Mouse (Mus musculus) limb, embryonic 12.5 days (tissue): ENCODE measurements around the gene Hsd17b1. TPM values are rescaled to one million over a fixed set of nuclear protein-coding genes. Genes with fewer than 3 reads are reported as not detected.

Experiments
- microRNA-seq: library from miRNA; unstranded; fragments of <30 nt; microRNA quantifications from one replicate; pipeline ENCODE4, GENCODE M21; 2017
- polyA plus RNA-seq: library from polyadenylated mRNA; unstranded; fragments of >200 nt; fragmentation: Nextera tagmentation; extraction: Ambion mirVana; gene quantifications from 2 replicates; pipeline ENCODE4 v1.2.1, GENCODE M21; 2016

Gene Hsd17b1
- polyA plus RNA-seq, 1 experiment from 2014 or later: not detected

Small RNAs within 50 kb of the gene (microRNA-seq; reads per million reads assigned to microRNA genes)
- 0.70 reads per million for gene Mir6928

Other genes with a start within 250 kb of the Hsd17b1 start
- gene Stat5b, start 227.7 kb upstream of the Hsd17b1 start, polyA plus RNA-seq: 20.4 and 20.6 TPM in 2 replicates
- 4.0 and 5.5 TPM in 2 replicates for gene Stat5a, start 219.1 kb upstream of the Hsd17b1 start, polyA plus RNA-seq
- gene Stat3, start 138.9 kb upstream of the Hsd17b1 start, polyA plus RNA-seq: 40.5 and 40.8 TPM in 2 replicates
- gene Cavin1, start 107.5 kb upstream of the Hsd17b1 start, polyA plus RNA-seq: 38.4 and 48.2 TPM in 2 replicates
- 26.9 and 29.4 TPM in 2 replicates for gene Atp6v0a1, start 69.0 kb upstream of the Hsd17b1 start, polyA plus RNA-seq
- gene Naglu, start 8.4 kb upstream of the Hsd17b1 start, polyA plus RNA-seq: 8.0 and 8.1 TPM in 2 replicates
- gene Coasy, start 4.2 kb downstream of the Hsd17b1 start, polyA plus RNA-seq: 43.6 and 46.5 TPM in 2 replicates
- 40.4 and 43.1 TPM in 2 replicates for gene Mlx, start 8.9 kb downstream of the Hsd17b1 start, polyA plus RNA-seq
- gene Psmc3ip, start 17.0 kb downstream of the Hsd17b1 start, polyA plus RNA-seq: 54.3 and 55.7 TPM in 2 replicates
- 18.8 and 19.1 TPM in 2 replicates for gene Retreg3, start 41.5 kb downstream of the Hsd17b1 start, polyA plus RNA-seq
- gene Tubg1, start 41.5 kb downstream of the Hsd17b1 start, polyA plus RNA-seq: 87.6 and 90.7 TPM in 2 replicates
- gene Tubg2, start 77.5 kb downstream of the Hsd17b1 start, polyA plus RNA-seq: 6.3 and 6.4 TPM in 2 replicates
- 0.24 and 0.27 TPM in 2 replicates for gene Cntnap1, start 92.1 kb downstream of the Hsd17b1 start, polyA plus RNA-seq
- gene Plekhh3, start 92.9 kb downstream of the Hsd17b1 start, polyA plus RNA-seq: 5.3 and 7.0 TPM in 2 replicates
- gene Ccr10, start 97.0 kb downstream of the Hsd17b1 start, polyA plus RNA-seq: 0.24 TPM in 1 of 2 replicates, not detected in the other
- 14.2 and 16.4 TPM in 2 replicates for gene Ezh1, start 148.1 kb downstream of the Hsd17b1 start, polyA plus RNA-seq
- 53.0 and 61.5 TPM in 2 replicates for gene Ramp2, start 167.6 kb downstream of the Hsd17b1 start, polyA plus RNA-seq
- gene Vps25, start 175.3 kb downstream of the Hsd17b1 start, polyA plus RNA-seq: 94.1 and 104 TPM in 2 replicates
- 9.4 and 12.4 TPM in 2 replicates for gene Wnk4, start 182.2 kb downstream of the Hsd17b1 start, polyA plus RNA-seq
- gene Cntd1, start 200.6 kb downstream of the Hsd17b1 start, polyA plus RNA-seq: 1.0 and 1.6 TPM in 2 replicates
- gene Coa3, start 200.7 kb downstream of the Hsd17b1 start, polyA plus RNA-seq: 193 and 204 TPM in 2 replicates
- 126 and 129 TPM in 2 replicates for gene Becn1, start 223.9 kb downstream of the Hsd17b1 start, polyA plus RNA-seq
- gene Psme3, start 237.8 kb downstream of the Hsd17b1 start, polyA plus RNA-seq: 154 and 167 TPM in 2 replicates
- 2.0 and 2.3 TPM in 2 replicates for gene Aoc2, start 246.7 kb downstream of the Hsd17b1 start, polyA plus RNA-seq